Mouse (Mus musculus) urinary bladder, adult 2 months (tissue): ENCODE data around the gene Fbxl5. TPM values are rescaled to one million over a fixed set of nuclear protein-coding genes. Genes with fewer than 3 reads are reported as not detected.

Experiments used
- DNase-seq: peaks from one replicate; pipeline ENCODE4 v3.0.0; 2022; ENCODE audit warnings: low spot score
- polyA plus RNA-seq: library from polyadenylated mRNA; depleted of rRNA; stranded (reverse); fragments of >200 nt; gene quantifications from 2 replicates; pipeline ENCODE4 v1.2.3, GENCODE M21; 2012

The Fbxl5 gene
- polyA plus RNA-seq, 1 experiment: 48.5 TPM

- DNase-seq: peak; percentile 76
These were observed 39.2 kb downstream of the Fbxl5 start for GRCm38 (mm10) chr5:43781977-43782930.

- DNase-seq: no peak
These were observed 39.9 kb downstream of the Fbxl5 start for GRCm38 (mm10) chr5:43781423-43781976.

- DNase-seq: no peak
These were observed 42.9 kb downstream of the Fbxl5 start for GRCm38 (mm10) chr5:43778583-43778982.

GRCm38 (mm10) chr5:43776993-43777392 is 44.4 kb downstream of the Fbxl5 start:
- DNase-seq: no peak

- DNase-seq: no peak
These were observed 45.0 kb downstream of the Fbxl5 start for GRCm38 (mm10) chr5:43776407-43776806.

GRCm38 (mm10) chr5:43771555-43771954 is 49.9 kb downstream of the Fbxl5 start:
- no peak for DNase-seq

GRCm38 (mm10) chr5:43770618-43771354 is 50.7 kb downstream of the Fbxl5 start:
- DNase-seq: no peak

GRCm38 (mm10) chr5:43749092-43749491 is 72.3 kb downstream of the Fbxl5 start:
- no peak for DNase-seq

GRCm38 (mm10) chr5:43748039-43748438 is 73.4 kb downstream of the Fbxl5 start:
- no peak for DNase-seq

- no peak for DNase-seq
These were observed 76.3 kb downstream of the Fbxl5 start for GRCm38 (mm10) chr5:43745156-43745555.

- no peak for DNase-seq
These were observed 77.3 kb downstream of the Fbxl5 start for GRCm38 (mm10) chr5:43744187-43744586.

GRCm38 (mm10) chr5:43732381-43732780 is 89.1 kb downstream of the Fbxl5 start:
- DNase-seq: no peak

GRCm38 (mm10) chr5:43728375-43729165 is 92.9 kb downstream of the Fbxl5 start:
- no peak for DNase-seq

GRCm38 (mm10) chr5:43723830-43724229 is 97.6 kb downstream of the Fbxl5 start:
- no peak for DNase-seq

GRCm38 (mm10) chr5:43722452-43722783 is 99.0 kb downstream of the Fbxl5 start:
- no peak for DNase-seq

- DNase-seq: no peak
These were observed 99.6 kb downstream of the Fbxl5 start for GRCm38 (mm10) chr5:43721538-43722451.

- no peak for DNase-seq
These were observed 122.2 kb downstream of the Fbxl5 start for GRCm38 (mm10) chr5:43699240-43699639.

GRCm38 (mm10) chr5:43697133-43697532 is 124.3 kb downstream of the Fbxl5 start:
- DNase-seq: no peak
